Mouse (Mus musculus) cerebellum, adult 2 months (tissue): ENCODE data around the gene Tcp1.

Experiments
- CTCF ChIP-seq: fragments of 200-500 bp; IDR thresholded peaks from 2 replicates; pipeline ENCODE4 v1.5.1; 2011; ENCODE audit warnings: low read depth, mild to moderate bottlenecking, control low read depth, low read length, moderate library complexity, borderline replicate concordance; ENCODE audit not compliant: insufficient read depth
- POLR2A ChIP-seq: fragments of 200-500 bp; IDR thresholded peaks from 2 replicates; pipeline ENCODE4 v1.6.1; 2011; ENCODE audit warnings: low read length, control low read depth, borderline replicate concordance; ENCODE audit not compliant: insufficient read depth

GRCm38 (mm10) chr17:12925001-12925400 is 9.5 kb downstream of the Tcp1 start:
- no peak for TF ChIP-seq CTCF
- TF ChIP-seq POLR2A, result no peak
